In the genomic region with DNA sequence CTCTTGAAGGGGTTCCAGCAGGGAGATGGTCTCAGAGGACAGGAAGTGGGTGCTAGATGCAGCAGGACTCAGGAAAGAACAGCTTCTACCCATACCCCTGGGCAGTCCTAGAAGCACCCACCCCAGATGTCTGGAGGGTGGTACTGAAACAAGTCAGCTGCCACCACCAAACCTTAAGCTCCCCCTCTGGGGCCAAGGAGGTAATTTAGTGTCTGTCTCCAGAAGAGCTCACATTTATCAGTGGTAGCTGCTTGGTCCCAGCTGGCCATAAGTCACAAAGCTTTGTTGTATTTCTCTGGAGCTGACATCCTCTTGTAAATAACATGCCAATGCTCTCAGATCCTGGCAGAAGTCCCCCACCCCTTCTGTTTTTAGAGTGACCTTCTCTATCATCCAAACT, we compare ENCODE assay signal across 27 mouse cellular contexts.
"Had no signal": no experiment of that assay in that cellular context is flagged by ENCODE, and none has a peak within 500 bp of the region (broad histone marks: within the 10 kb centered on the region; RNA-seq: fewer than 3 reads in every experiment).

No protein-coding gene starts in this region.

- ATAC-seq: forebrain, embryonic 15.5 days; forebrain, postnatal 0 days; hindbrain, embryonic 16.5 days; inflammation-experienced regulatory T-cells, adult 6 months; intestine, embryonic 15.5 days; intestine, postnatal 0 days had no signal

- H3K27me3 ChIP-seq: heart, embryonic 12.5 days; intestine, embryonic 15.5 days; limb, embryonic 12.5 days had no signal

- H3K9me3 ChIP-seq: forebrain, embryonic 15.5 days; heart, embryonic 10.5 days; hindbrain, embryonic 12.5 days; intestine, embryonic 15.5 days; kidney, embryonic 15.5 days; limb, embryonic 10.5 days; limb, embryonic 12.5 days had no signal

- H3K36me3 ChIP-seq: forebrain, embryonic 15.5 days; hindbrain, embryonic 10.5 days; hindbrain, embryonic 12.5 days; intestine, embryonic 15.5 days; kidney, embryonic 15.5 days; limb, embryonic 10.5 days; limb, embryonic 12.5 days had no signal

- DNase-seq: forebrain, postnatal 0 days; gastrocnemius, adult 2 months; gastrocnemius, postnatal 10 days; gastrocnemius, postnatal 25 days; heart, adult 18-20 months; heart, postnatal 10 days; heart, postnatal 4 days; kidney, adult 18-20 months; kidney, adult 8-10 months; kidney, postnatal 14 days; kidney, postnatal 36 days; layer of hippocampus, adult 9-11 months had no signal

- H3K4me3 ChIP-seq: forebrain, embryonic 15.5 days; gastrocnemius, adult 2 months; heart, embryonic 10.5 days; heart, embryonic 12.5 days; hindbrain, embryonic 10.5 days; hindbrain, embryonic 12.5 days; intestine, embryonic 15.5 days; kidney, embryonic 15.5 days; left cerebral cortex, adult 2 months; limb, embryonic 10.5 days; limb, embryonic 12.5 days had no signal

- H3K4me1 ChIP-seq: forebrain, embryonic 15.5 days; hindbrain, embryonic 12.5 days; intestine, embryonic 15.5 days; kidney, embryonic 15.5 days; limb, embryonic 10.5 days; limb, embryonic 12.5 days had no signal

- H3K9ac ChIP-seq: forebrain, embryonic 15.5 days; forebrain, postnatal 0 days; heart, embryonic 12.5 days; hindbrain, embryonic 12.5 days; hindbrain, embryonic 14.5 days; intestine, embryonic 15.5 days; kidney, embryonic 15.5 days; limb, embryonic 12.5 days had no signal

- H3K27ac ChIP-seq: forebrain, embryonic 15.5 days; gastrocnemius, adult 2 months; heart, embryonic 10.5 days; hindbrain, embryonic 10.5 days; hindbrain, embryonic 12.5 days; hindbrain, embryonic 14.5 days; intestine, embryonic 15.5 days; kidney, embryonic 15.5 days; kidney, postnatal 0 days; left cerebral cortex, adult 2 months; limb, embryonic 10.5 days; limb, embryonic 12.5 days had no signal

- H3K4me2 ChIP-seq: forebrain, embryonic 15.5 days; heart, embryonic 12.5 days; hindbrain, embryonic 12.5 days; hindbrain, embryonic 14.5 days; intestine, embryonic 15.5 days; kidney, embryonic 15.5 days; limb, embryonic 12.5 days had no signal
